Mouse (Mus musculus): Measurements from ENCODE around the gene Pth. TPM values are rescaled to one million over a fixed set of nuclear protein-coding genes. Genes with fewer than 3 reads are reported as not detected.

Pth gene
- not detected in 2 replicates for polyA plus RNA-seq (2012; rRNA removed; ENCODE audit: low replicate concordance)

DNA sequence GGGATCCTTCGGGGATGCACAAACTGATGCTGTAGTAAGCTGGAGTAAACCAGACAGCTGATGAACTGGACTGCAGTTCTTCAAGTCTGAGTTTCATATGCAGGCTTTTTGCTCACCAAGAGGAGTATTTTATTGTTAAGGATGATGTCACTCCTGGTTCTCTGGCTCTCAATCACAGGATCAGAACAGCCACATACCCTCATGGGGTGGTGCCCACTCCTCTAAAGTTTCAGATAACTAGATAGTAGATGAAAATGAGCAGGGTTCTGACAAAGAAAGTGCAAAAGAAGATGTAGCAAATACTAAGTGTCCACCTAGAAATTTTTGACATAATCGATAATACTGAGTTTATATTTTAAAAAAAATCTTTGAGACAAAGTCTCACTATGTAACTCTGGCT lies at the start of gene Pth:
Gene Pth (minus strand): TSS at position 101 of the 400 bp plus-strand sequence.

DNA sequence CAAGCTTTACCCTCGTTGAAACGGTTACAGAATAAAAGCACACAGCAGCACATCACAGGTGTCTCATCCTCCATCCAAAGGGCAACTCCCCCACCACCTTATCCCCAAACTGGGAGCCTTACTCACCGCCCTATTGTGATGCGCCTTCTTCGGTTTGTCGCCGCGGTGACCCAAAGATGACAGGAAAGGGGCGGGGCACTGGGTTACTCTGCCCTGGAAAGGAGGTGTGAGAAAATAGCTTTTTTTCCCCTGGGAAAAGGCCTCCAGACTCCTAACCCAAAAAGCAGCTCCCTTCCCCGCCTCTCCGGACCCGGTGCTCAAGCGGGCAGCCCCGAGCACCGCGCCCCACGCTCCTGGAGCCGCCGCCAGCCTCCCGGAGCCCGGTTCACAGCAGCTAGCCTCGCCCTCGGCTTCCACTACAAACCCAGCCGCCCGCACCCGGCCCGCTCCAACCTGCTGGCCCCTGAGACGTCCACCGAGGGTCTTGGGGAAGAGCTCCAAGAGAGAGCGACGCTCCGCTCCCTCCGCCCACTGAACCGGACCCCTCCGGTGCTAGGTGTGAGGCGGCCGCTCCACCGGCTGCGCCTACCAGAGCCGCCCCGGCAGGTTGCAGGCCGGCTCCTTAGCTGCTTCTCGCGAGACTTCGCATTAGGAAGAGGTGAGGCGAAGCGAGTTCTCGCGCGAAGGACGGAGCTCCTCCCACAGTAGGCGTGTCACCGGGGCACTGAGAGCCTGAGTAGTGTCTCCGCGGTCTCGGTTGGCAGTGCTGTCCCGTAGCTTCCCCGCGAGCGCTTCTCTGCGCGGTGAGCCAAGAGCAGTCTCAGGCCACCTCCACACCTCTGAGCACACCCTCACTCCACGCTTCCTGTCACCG lies 19.4 kb downstream of the Pth start, which contains the start of gene Btbd10:
Gene Btbd10 (minus strand): TSS at position 647 of the 874 bp plus-strand sequence.

Other genes with a start within 250 kb of the Pth start
- 4.7 and 9.3 TPM in 2 replicates for gene Arntl, start 181.1 kb downstream of the Pth start, polyA plus RNA-seq (2012; rRNA removed; ENCODE audit: low replicate concordance)
- gene Btbd10, start 19.2 kb downstream of the Pth start, polyA plus RNA-seq (2012; rRNA removed; ENCODE audit: low replicate concordance): 4.0 and 13.7 TPM in 2 replicates
- 0.18 and 1.2 TPM in 2 replicates for gene Far1, start 125.3 kb upstream of the Pth start, polyA plus RNA-seq (2012; rRNA removed; ENCODE audit: low replicate concordance)